Mouse (Mus musculus) embryonic facial prominence, embryonic 11.5 days (tissue): ENCODE results near the gene Dst. TPM values are rescaled to one million over a fixed set of nuclear protein-coding genes. Genes with fewer than 3 reads are reported as not detected.

Experiments
- ATAC-seq: fragments of 200-750 bp; cut with Nextera tagmentation; replicated peaks from 2 replicates; pipeline ENCODE4 v1.8.0; 2017; ENCODE audit warnings: low read depth; ENCODE audit not compliant: insufficient number of reproducible peaks, low FRiP score, low TSS enrichment
- DNase-seq: peaks from one replicate; pipeline ENCODE4 v3.0.0-alpha.2; 2015; ENCODE audit warnings: low spot score
- H3K27ac ChIP-seq: fragments of 300-500 bp; sonication (generic); replicated peaks from 2 replicates; pipeline ENCODE4 v1.5.1; 2014; ENCODE audit warnings: mild to moderate bottlenecking, low read depth, low read length, control low read depth
- H3K27me3 ChIP-seq: fragments of 300-500 bp; sonication (generic); 2 replicates; pipeline ENCODE4 v1.6.1; 2014; ENCODE audit warnings: mild to moderate bottlenecking, low read length, moderate library complexity, mixed read lengths; ENCODE audit not compliant: control insufficient read depth, insufficient read depth
- H3K36me3 ChIP-seq: fragments of 300-500 bp; sonication (generic); replicated peaks from 2 replicates; pipeline ENCODE4 v1.6.1; 2014; ENCODE audit warnings: low read depth, mild to moderate bottlenecking, low read length, moderate library complexity, mixed read lengths; ENCODE audit not compliant: control insufficient read depth, insufficient read depth
- H3K4me1 ChIP-seq: fragments of 300-500 bp; sonication (generic); 2 replicates; pipeline ENCODE4 v1.6.1; 2014; ENCODE audit warnings: low read length, mixed read lengths; ENCODE audit not compliant: control insufficient read depth, insufficient read depth
- H3K4me2 ChIP-seq: fragments of 300-500 bp; sonication (generic); 2 replicates; pipeline ENCODE4 v1.6.1; 2014; ENCODE audit warnings: low read depth, mild to moderate bottlenecking, control low read depth, low read length, moderate library complexity
- H3K4me3 ChIP-seq: fragments of 300-500 bp; sonication (generic); 2 replicates; pipeline ENCODE4 v1.5.1; 2014; ENCODE audit warnings: low read depth, low read length, control low read depth
- H3K9ac ChIP-seq: fragments of 300-500 bp; sonication (generic); replicated peaks from 2 replicates; pipeline ENCODE4 v1.6.1; 2014; ENCODE audit warnings: mild to moderate bottlenecking, control low read depth, low read length
- H3K9me3 ChIP-seq: fragments of 300-500 bp; sonication (generic); replicated peaks from 2 replicates; pipeline ENCODE4 v1.6.1; 2016; ENCODE audit warnings: mild to moderate bottlenecking, low read length, inconsistent platforms, mixed read lengths; ENCODE audit not compliant: control insufficient read depth
- WGBS: fragments of 180-500 bp; shearing (Covaris S2); extraction: QIAGEN DNeasy Blood & Tissue Kit; methylation state at CpG from one replicate; pipeline ENCODE4 v1.1.7; 2014; 5-methylcytosine and 5-hydroxymethylcytosine counted together
- polyA plus RNA-seq: library from polyadenylated mRNA; unstranded; fragments of >200 nt; fragmentation: Nextera tagmentation; extraction: Ambion mirVana; gene quantifications from 2 replicates; pipeline ENCODE4 v1.2.1, GENCODE M21; 2014

Dst gene
- 20.7 and 21.8 TPM in 2 replicates for polyA plus RNA-seq

DNA sequence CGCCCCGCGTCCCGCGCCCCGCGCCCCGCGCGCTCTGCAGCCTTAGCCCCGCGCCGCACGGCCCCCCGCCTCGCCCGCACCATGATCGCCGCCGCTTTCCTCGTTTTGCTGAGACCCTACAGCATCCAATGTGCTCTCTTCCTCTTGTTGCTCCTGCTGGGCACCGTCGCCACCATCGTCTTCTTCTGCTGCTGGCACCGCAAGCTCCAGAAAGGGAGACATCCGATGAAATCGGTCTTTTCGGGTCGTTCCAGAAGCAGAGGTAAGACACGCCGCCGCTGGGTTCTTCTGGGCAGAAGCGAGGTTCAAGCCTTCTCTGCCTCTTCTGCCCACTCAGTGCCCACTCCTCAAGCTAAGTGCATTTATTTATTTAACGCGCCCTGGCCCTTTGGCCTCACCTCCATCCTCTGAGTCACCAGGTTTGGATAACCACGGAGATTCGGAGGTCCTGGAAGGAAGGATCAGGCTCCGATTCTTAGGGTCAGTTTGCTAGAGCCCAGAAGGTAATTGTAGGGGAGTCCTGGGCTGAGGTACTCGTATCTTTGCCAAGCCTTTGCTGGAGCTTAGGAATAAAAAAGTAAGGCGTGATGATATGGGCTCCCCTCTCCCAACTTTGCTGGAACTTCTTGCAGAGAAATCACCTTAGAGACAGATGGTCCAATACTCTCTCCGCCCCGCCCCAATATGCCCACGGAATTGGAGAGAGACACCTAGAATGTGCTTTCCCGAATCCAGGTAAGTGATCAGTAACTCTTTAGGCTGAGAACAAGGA is at the start of gene Dst:
Gene Dst, plus strand, starts transcription at position 35 of the 772 bp plus-strand sequence.
- Histone ChIP-seq H3K27me3 (peaks cover 6% of the 10 kb centered on the region), H3K36me3 (no peaks in the 10 kb centered on the region), H3K4me2 (peak within 1 kb of the TSS; percentile 91), H3K27ac (no peak within 1 kb of the TSS), H3K9ac (peak within 1 kb of the TSS; percentile 70), H3K9me3 (no peaks in the 10 kb centered on the region), H3K4me3 (peak within 1 kb of the TSS; percentile 64), H3K4me1 (no peaks in the 10 kb centered on the region)
- WGBS: 5% methylated on average over 33 of the region's 44 CpGs
- DNase-seq (no peak), ATAC-seq (no peak; the same call in 1 of the 2 replicates)

DNA sequence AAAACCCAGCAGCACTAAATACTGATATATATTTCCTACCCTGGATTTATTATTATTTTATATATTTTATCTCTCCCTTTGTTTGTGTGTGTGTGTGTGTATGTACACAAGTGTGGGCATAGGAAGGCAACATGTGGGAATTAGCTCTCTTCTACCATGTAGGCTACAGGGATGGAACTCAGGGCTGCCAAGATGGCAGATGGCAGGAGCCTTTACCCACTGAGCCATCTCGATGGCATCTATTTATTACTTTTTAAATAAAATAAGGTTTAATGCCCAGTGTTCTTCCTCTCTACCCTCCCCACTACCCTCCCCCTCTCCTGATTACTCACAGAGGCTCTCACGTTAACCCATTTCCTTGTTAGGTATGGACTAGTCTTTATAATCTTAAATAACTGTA is 39.0 kb upstream of the Dst start:
- H3K4me3 ChIP-seq: no peak overlapping the region
- H3K36me3 ChIP-seq: no peaks in the 10 kb centered on the region
- ATAC-seq (no peak), DNase-seq (no peak)
- no peak overlapping the region for H3K27ac ChIP-seq
- H3K27me3 ChIP-seq: no peaks in the 10 kb centered on the region
- 89% methylated on average over 2 of the region's 2 CpGs for WGBS
- no peak overlapping the region for H3K4me2 ChIP-seq
- no peaks in the 10 kb centered on the region for H3K9me3 ChIP-seq
- H3K4me1 ChIP-seq: no peaks in the 10 kb centered on the region
- no peak overlapping the region for H3K9ac ChIP-seq

DNA sequence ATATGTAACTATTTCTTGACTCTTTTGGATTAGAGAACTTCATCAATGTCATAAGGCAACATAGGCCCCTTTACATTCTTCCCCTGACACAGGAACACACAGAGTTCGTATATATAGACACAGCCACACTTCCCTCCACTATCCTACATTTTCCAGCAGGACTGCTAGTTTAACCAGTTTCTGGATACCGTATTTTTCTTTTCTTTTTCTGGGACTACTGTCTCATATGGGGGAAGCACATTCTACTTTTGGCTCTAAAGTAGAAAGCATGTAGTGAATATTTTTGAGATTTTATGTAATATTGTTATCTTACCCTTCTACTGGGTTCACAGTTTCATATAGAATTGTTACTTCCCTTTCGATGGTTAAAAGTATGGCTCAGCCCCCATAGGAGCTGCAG is 38.6 kb upstream of the Dst start:
- H3K4me3 ChIP-seq: no peak overlapping the region
- no peak for DNase-seq
- H3K9me3 ChIP-seq: no peaks in the 10 kb centered on the region
- no peaks in the 10 kb centered on the region for H3K27me3 ChIP-seq
- no peak for ATAC-seq
- no peaks in the 10 kb centered on the region for H3K4me1 ChIP-seq
- H3K27ac ChIP-seq: no peak overlapping the region
- WGBS: 90% methylated on average over 3 of the region's 3 CpGs
- no peaks in the 10 kb centered on the region for H3K36me3 ChIP-seq
- H3K4me2 ChIP-seq: no peak overlapping the region
- H3K9ac ChIP-seq: no peak overlapping the region

DNA sequence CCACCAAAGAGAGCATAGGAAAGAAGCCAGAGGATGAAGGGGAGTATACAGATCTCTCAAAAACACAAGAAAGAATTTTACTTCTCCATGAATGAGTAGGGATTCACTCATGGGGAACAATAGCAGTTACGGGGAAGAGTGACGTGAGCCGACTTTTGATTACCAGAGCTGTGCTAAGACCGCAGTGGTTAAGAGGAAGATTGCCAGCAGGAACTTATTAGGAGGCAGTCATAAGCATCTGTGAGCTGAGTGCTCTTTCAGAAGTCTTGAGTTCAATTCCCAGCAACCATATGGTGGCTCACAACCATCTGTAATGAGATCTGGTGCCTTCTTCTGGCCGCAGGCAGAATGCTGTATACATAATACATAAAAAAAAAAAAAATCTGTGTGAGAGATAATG is 34.5 kb upstream of the Dst start:
- no peak for DNase-seq
- no peak overlapping the region for H3K4me3 ChIP-seq
- H3K9me3 ChIP-seq: no peaks in the 10 kb centered on the region
- ATAC-seq: no peak
- H3K9ac ChIP-seq: no peak overlapping the region
- H3K27me3 ChIP-seq: no peaks in the 10 kb centered on the region
- 82% methylated on average over 5 of the region's 5 CpGs for WGBS
- H3K27ac ChIP-seq: no peak overlapping the region
- no peaks in the 10 kb centered on the region for H3K4me1 ChIP-seq
- no peaks in the 10 kb centered on the region for H3K36me3 ChIP-seq
- no peak overlapping the region for H3K4me2 ChIP-seq

DNA sequence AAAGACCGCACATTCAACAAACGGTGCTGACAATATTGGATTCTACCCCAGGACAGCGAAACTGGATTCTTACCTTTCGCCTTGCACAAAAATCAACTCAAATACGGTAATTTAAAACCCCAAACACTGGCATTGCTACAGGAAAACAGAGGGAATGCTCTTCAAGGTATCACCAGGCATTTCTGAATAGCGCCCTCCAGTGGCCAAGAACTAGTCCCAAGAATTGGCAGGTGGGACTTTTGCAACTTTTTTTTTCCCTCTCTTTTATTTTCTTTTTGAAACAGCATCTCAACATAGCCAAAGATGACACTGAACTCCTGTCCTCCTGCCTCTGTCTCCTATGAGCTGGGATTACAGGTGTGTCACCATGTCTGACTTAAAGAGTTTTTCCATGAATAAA is 32.3 kb upstream of the Dst start:
- 49% methylated on average over 6 of the region's 6 CpGs for WGBS

DNA sequence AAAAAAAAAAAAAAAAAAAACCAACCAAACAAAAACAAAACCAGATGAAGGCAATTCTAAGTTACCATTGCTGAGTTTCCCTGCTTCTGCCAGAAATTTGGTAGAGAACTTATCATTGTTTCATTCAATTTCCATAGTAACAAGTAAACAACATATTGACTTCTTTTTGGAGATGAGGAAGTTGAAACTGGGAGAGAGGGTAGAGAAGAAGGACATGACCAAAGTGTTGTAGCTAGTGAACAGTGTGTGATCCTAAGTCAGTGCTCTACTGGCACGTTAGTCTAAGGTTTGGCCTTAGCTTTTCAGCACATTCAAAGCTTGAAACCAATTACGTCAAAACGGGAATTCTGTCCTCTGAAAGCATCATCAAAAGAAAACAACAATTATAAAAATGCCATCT is 31.6 kb upstream of the Dst start:
- H3K36me3 ChIP-seq: no peaks in the 10 kb centered on the region
- ATAC-seq (no peak), DNase-seq (no peak)
- H3K27me3 ChIP-seq: no peaks in the 10 kb centered on the region
- H3K9ac ChIP-seq: no peak overlapping the region
- H3K4me3 ChIP-seq: no peak overlapping the region
- H3K4me1 ChIP-seq: no peaks in the 10 kb centered on the region
- no peak overlapping the region for H3K4me2 ChIP-seq
- 79% methylated on average over 3 of the region's 3 CpGs for WGBS
- H3K27ac ChIP-seq: no peak overlapping the region
- H3K9me3 ChIP-seq: no peaks in the 10 kb centered on the region

More for the DNA sequence above, 32.3 kb upstream of the Dst start:
- no peaks in the 10 kb centered on the region for H3K4me1 ChIP-seq
- no peak overlapping the region for H3K4me2 ChIP-seq
- H3K9ac ChIP-seq: no peak overlapping the region
- no peaks in the 10 kb centered on the region for H3K9me3 ChIP-seq
- H3K4me3 ChIP-seq: no peak overlapping the region
- H3K36me3 ChIP-seq: no peaks in the 10 kb centered on the region
- H3K27ac ChIP-seq: no peak overlapping the region
- ATAC-seq (no peak), DNase-seq (peak; percentile 52)
- no peaks in the 10 kb centered on the region for H3K27me3 ChIP-seq

DNA sequence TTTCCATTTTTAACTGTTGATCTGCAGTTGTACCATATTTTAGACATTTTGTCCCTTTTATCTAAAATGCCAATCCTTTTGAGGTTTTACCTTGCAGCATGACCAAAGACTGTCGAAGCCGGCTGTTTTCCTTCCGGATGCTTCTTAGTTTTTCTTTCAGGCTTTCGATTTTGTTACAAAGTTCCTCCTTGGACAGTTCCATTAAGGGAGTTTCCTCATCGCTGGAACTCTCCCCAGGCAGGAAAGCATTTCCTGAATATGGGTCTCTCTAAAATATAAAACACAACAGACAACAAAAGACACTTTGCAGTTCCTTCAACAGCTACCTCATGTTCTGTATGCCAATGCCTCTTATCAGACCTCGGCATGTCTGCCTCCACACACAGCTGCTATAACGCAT is 29.9 kb upstream of the Dst start:
- H3K4me1 ChIP-seq: no peaks in the 10 kb centered on the region
- H3K27me3 ChIP-seq: no peaks in the 10 kb centered on the region
- DNase-seq (no peak), ATAC-seq (no peak)
- no peak overlapping the region for H3K9ac ChIP-seq
- WGBS: 84% methylated on average over 7 of the region's 7 CpGs
- H3K36me3 ChIP-seq: no peaks in the 10 kb centered on the region
- no peak overlapping the region for H3K27ac ChIP-seq
- H3K4me2 ChIP-seq: no peak overlapping the region
- no peak overlapping the region for H3K4me3 ChIP-seq
- no peaks in the 10 kb centered on the region for H3K9me3 ChIP-seq

DNA sequence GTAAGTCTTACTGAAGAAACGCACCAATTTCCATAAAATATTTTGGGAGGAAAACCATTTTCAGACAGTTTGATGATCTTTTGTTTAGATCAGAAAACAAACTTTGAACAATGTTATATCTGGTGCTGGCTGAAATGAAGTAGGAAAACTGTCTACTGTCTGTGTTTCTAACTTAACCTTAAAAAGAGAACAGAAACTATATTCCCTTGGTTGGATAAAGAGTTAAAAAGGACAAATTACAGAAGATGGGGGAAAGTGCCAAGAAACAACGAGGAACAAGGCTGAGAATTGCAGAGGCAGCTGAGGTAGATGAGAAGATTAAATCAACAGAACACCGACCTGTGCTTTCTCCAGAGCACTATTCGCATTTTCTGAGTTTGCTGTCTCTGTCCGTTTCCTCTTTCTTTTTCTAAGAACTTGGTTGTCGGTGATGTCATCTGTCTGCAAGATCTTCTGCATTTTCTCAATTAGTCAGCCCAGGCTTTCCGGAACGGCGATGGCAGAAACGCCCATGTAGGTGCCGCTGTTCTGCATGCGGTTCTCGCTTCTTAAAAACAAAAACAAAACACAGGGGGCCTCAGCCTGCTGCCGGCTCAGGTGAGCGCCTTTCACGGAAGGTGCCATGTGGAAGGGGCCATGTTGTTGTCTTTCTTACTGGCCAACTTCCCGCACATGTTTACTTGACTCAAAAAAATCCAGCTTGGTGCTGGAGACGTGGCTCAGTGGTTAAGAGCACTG is 24.8 kb upstream of the Dst start:
- DNase-seq (peak; percentile 14), ATAC-seq (no peak)
- H3K27ac ChIP-seq: no peak overlapping the region
- no peak overlapping the region for H3K9ac ChIP-seq
- 19% methylated on average over 18 of the region's 18 CpGs for WGBS
- H3K4me2 ChIP-seq: peak overlapping the region; percentile 33; the same call in 1 of the 2 replicates
- no peaks in the 10 kb centered on the region for H3K9me3 ChIP-seq
- no peaks in the 10 kb centered on the region for H3K27me3 ChIP-seq
- H3K4me3 ChIP-seq: no peak overlapping the region
- H3K4me1 ChIP-seq: no peaks in the 10 kb centered on the region
- no peaks in the 10 kb centered on the region for H3K36me3 ChIP-seq
